20 mouse cellular contexts compared by ENCODE assay signal in genomic region chr12:81803803-81804202, GRCm38 (mm10). TPM values are rescaled to one million over a fixed set of nuclear protein-coding genes. Genes with fewer than 3 reads are reported as not detected.
DNase-seq lines count a peak whose midpoint lies in the region; ATAC-seq lines count a peak whose summit lies in the region.
"Had no signal": no experiment of that assay in that cellular context is flagged by ENCODE, and none has a peak within 500 bp of the region (broad histone marks: within the 10 kb centered on the region; RNA-seq: fewer than 3 reads in every experiment).

No protein-coding gene starts in this region.

- H3K4me1 ChIP-seq in heart, embryonic 14.5 days (ENCODE audit: control insufficient read depth in 2 of 2, insufficient read depth in 2 of 2, low read length in 2 of 2): peaks cover 16 to 26% of the 10 kb centered on the region in 2 experiments
- H3K4me1 ChIP-seq in heart, embryonic 15.5 days (replicated peaks): peaks cover 24% of the 10 kb centered on the region

- intact Hi-C loops in heart, postnatal 14 days (cut with DNase I): no loop called here

- no peak overlapping the region for H3K4me3 ChIP-seq in heart, embryonic 14.5 days (ENCODE audit: control insufficient read depth in 1 of 2, insufficient read depth in 1 of 2, low read depth in 1 of 2, low read length in 2 of 2)
- H3K4me3 ChIP-seq in heart, embryonic 15.5 days: no peak overlapping the region
- H3K4me3 ChIP-seq: forebrain, embryonic 12.5 days; hindbrain, embryonic 12.5 days; limb, embryonic 13.5 days; midbrain, embryonic 13.5 days; myocyte had no signal

- H3K27me3 ChIP-seq in heart, embryonic 14.5 days (ENCODE audit: control insufficient read depth, insufficient read depth, low read length): no peaks in the 10 kb centered on the region
- no peaks in the 10 kb centered on the region for H3K27me3 ChIP-seq in heart, embryonic 15.5 days
- H3K27me3 ChIP-seq: limb, embryonic 13.5 days had no signal

- 25% methylated on average over 7 of the region's 7 CpGs for WGBS in heart, embryonic 14.5 days
- 31% methylated on average over 7 of the region's 7 CpGs for WGBS in heart, embryonic 15.5 days

- H3K9ac ChIP-seq in heart, embryonic 14.5 days (ENCODE audit: low read length): no peak overlapping the region
- no peak overlapping the region for H3K9ac ChIP-seq in heart, embryonic 15.5 days
- H3K9ac ChIP-seq: forebrain, embryonic 12.5 days; hindbrain, embryonic 12.5 days; limb, embryonic 13.5 days; liver, embryonic 14.5 days; midbrain, embryonic 13.5 days had no signal

- ATAC-seq in heart, embryonic 14.5 days (ENCODE audit: insufficient number of reproducible peaks, insufficient read depth, low FRiP score, low read depth): no peak
- ATAC-seq in heart, embryonic 15.5 days (replicated peaks; ENCODE audit: insufficient number of reproducible peaks, insufficient read depth, low FRiP score, low read depth): peak; percentile 9; the same call in 1 of the 2 replicates
- ATAC-seq: intestine, embryonic 16.5 days; midbrain, embryonic 13.5 days had no signal

- H3K36me3 ChIP-seq in heart, embryonic 14.5 days (ENCODE audit: control insufficient read depth, insufficient read depth, low read length): no peaks in the 10 kb centered on the region
- H3K36me3 ChIP-seq in heart, embryonic 15.5 days: no peaks in the 10 kb centered on the region
- H3K36me3 ChIP-seq: forebrain, embryonic 12.5 days; hindbrain, embryonic 12.5 days; limb, embryonic 13.5 days; midbrain, embryonic 13.5 days had no signal

- DNase-seq in heart, postnatal 14 days: no peak
- DNase-seq in kidney, postnatal 14 days: peak; percentile 14
- DNase-seq in kidney, adult 18-20 months: no peak
- DNase-seq in embryo, embryonic 10.5 days (ENCODE audit: low spot score): peak; percentile 56
- no peak for DNase-seq in ovary, postnatal 10 days (ENCODE audit: low spot score)
- DNase-seq in layer of hippocampus, adult 9-11 months: no peak
- DNase-seq: adrenal gland, postnatal 25 days; cerebellum, adult 2 months; gastrocnemius, postnatal 10 days; right cerebral cortex, adult 18-20 months; thymus, postnatal 4 days had no signal

- H3K4me2 ChIP-seq in heart, embryonic 14.5 days (ENCODE audit: low read length): no peak overlapping the region
- no peak overlapping the region for H3K4me2 ChIP-seq in heart, embryonic 15.5 days
- H3K4me2 ChIP-seq: forebrain, embryonic 12.5 days; hindbrain, embryonic 12.5 days; limb, embryonic 13.5 days; midbrain, embryonic 13.5 days had no signal

- H3K9me3 ChIP-seq in heart, embryonic 14.5 days (ENCODE audit: control insufficient read depth, low read length): no peaks in the 10 kb centered on the region
- H3K9me3 ChIP-seq in heart, embryonic 15.5 days (replicated peaks): no peaks in the 10 kb centered on the region
- H3K9me3 ChIP-seq: forebrain, embryonic 12.5 days; hindbrain, embryonic 12.5 days; limb, embryonic 13.5 days; midbrain, embryonic 13.5 days had no signal

- H3K27ac ChIP-seq in heart, embryonic 14.5 days (replicated peaks in 1 of 2; ENCODE audit: control insufficient read depth in 1 of 2, insufficient read depth in 1 of 2, low read depth in 2 of 2, low read length in 2 of 2): peak overlapping the region; percentile 70 to 71; a peak in 3 of 4 replicates
- H3K27ac ChIP-seq in heart, embryonic 15.5 days: peak overlapping the region; percentile 21; the same call in 1 of the 2 replicates
- H3K27ac ChIP-seq: forebrain, embryonic 12.5 days; hindbrain, embryonic 12.5 days; limb, embryonic 13.5 days; liver, embryonic 14.5 days; midbrain, embryonic 13.5 days had no signal

RNA-seq across cellular contexts. Expression of gene Map3k9, which starts 22.8 kb away (rescaled TPM):
- 0.20 and 0.24 TPM in 2 replicates for polyA plus RNA-seq in heart, embryonic 14.5 days (2014; fragmentation: Nextera tagmentation; extraction: Ambion mirVana)
- under 1 TPM; 0.22 to 0.29 TPM for total RNA-seq in heart, postnatal 14 days (2021)
- 0.19 and 0.30 TPM in 2 replicates for polyA plus RNA-seq in heart, embryonic 15.5 days (2015; fragmentation: Nextera tagmentation; extraction: Ambion mirVana)

RNA-seq across cellular contexts. Expression of gene Pcnx, which starts 56.0 kb away (rescaled TPM):
- 15.4 and 17.4 TPM in 2 replicates for polyA plus RNA-seq in heart, embryonic 14.5 days (2014; fragmentation: Nextera tagmentation; extraction: Ambion mirVana)
- total RNA-seq in heart, postnatal 14 days (2021): 10 to 100 TPM; 68.0 to 70.0 TPM
- polyA plus RNA-seq in heart, embryonic 15.5 days (2015; fragmentation: Nextera tagmentation; extraction: Ambion mirVana): 8.6 and 9.8 TPM in 2 replicates

Comparison
In these comparisons a context has a peak if more than half of its experiments do, and no peak if none do; other contexts are left out.
1. DNase-seq: peak in kidney, postnatal 14 days (single experiment) and embryo, embryonic 10.5 days (single experiment); none in heart, postnatal 14 days (0 of 2), kidney, adult 18-20 months (single experiment), ovary, postnatal 10 days (single experiment) and layer of hippocampus, adult 9-11 months (single experiment).